Comparison of ENCODE assay signal across 11 mouse cellular contexts in the genomic region with DNA sequence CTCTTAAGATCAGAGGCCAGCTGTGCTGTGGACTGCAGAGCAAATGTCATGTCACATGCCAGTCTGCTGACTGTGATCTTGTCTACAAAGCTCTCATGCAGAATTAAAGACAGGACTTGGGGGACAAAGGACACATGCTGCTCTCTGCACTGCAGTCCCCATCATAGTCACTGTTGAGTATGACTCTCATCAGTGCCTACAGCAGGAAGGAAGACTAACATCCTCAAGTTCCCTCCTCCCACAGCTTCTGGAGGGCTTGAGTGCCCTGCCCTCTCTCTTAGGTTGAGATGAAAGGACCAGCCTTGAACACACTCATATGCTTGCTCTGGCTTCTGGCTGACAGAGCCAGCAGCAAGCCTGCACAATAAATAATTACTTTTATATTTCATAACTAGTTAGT.
"Had no signal": no experiment of that assay in that cellular context is flagged by ENCODE, and none has a peak within 500 bp of the region (broad histone marks: within the 10 kb centered on the region; RNA-seq: fewer than 3 reads in every experiment).

No protein-coding gene starts in this region.

- H3K4me3 ChIP-seq: kidney, embryonic 15.5 days; limb, embryonic 13.5 days; liver, embryonic 12.5 days; liver, embryonic 15.5 days; lung, embryonic 15.5 days; megakaryocyte, embryonic 14.5 days; midbrain, embryonic 10.5 days; midbrain, embryonic 13.5 days; myocyte; neural tube, embryonic 13.5 days had no signal

- H3K27ac ChIP-seq: kidney, embryonic 15.5 days; limb, embryonic 13.5 days; liver, embryonic 12.5 days; liver, embryonic 15.5 days; lung, embryonic 15.5 days; midbrain, embryonic 10.5 days; midbrain, embryonic 13.5 days; neural tube, embryonic 13.5 days had no signal

- H3K9me3 ChIP-seq: kidney, embryonic 15.5 days; liver, embryonic 12.5 days; liver, embryonic 15.5 days; lung, embryonic 15.5 days; midbrain, embryonic 10.5 days; midbrain, embryonic 13.5 days; neural tube, embryonic 13.5 days had no signal

- H3K27me3 ChIP-seq: kidney, embryonic 15.5 days; limb, embryonic 13.5 days; liver, embryonic 12.5 days; liver, embryonic 15.5 days; lung, embryonic 15.5 days; midbrain, embryonic 13.5 days; neural tube, embryonic 13.5 days had no signal

- H3K9ac ChIP-seq: kidney, embryonic 15.5 days; limb, embryonic 13.5 days; liver, embryonic 12.5 days; liver, embryonic 15.5 days; lung, embryonic 15.5 days; midbrain, embryonic 13.5 days; neural tube, embryonic 13.5 days had no signal

- H3K4me2 ChIP-seq: kidney, embryonic 15.5 days; limb, embryonic 13.5 days; liver, embryonic 12.5 days; liver, embryonic 15.5 days; lung, embryonic 15.5 days; midbrain, embryonic 13.5 days; neural tube, embryonic 13.5 days had no signal

- ATAC-seq: midbrain, embryonic 13.5 days; midbrain, embryonic 16.5 days had no signal

- H3K36me3 ChIP-seq: liver, embryonic 12.5 days; liver, embryonic 15.5 days; midbrain, embryonic 10.5 days; midbrain, embryonic 13.5 days; neural tube, embryonic 13.5 days had no signal

- H3K4me1 ChIP-seq: kidney, embryonic 15.5 days; limb, embryonic 13.5 days; lung, embryonic 15.5 days; midbrain, embryonic 13.5 days; neural tube, embryonic 13.5 days had no signal
